In the genomic region with DNA sequence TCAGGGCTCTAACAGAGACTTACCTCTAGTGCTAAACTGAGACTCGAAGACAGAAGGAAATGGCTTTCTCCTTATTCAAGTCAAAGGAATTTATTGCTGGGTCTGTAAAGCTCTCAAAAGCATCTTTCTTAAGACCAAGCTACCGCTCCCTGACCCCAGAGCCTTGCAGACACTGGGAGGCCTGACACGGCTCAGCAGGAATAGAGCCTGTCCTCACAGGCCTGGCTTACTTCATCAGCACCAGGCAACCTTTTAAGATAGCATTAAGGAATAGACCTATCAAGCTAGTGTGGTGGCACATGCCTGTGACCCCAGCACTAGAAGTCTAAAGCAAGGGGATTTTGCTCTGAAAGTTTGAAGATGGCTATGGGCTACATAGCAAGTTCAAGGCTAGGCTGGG, we compare ENCODE assay signal across 23 mouse cellular contexts. TPM values are rescaled to one million over a fixed set of nuclear protein-coding genes. Genes with fewer than 3 reads are reported as not detected.
A peak's percentile ranks its signal among the peaks of the same experiment; 100 is the strongest.
DNase-seq lines count a peak whose midpoint lies in the region; ATAC-seq lines count a peak whose summit lies in the region.
"Had no signal": no experiment of that assay in that cellular context is flagged by ENCODE, and none has a peak within 500 bp of the region (broad histone marks: within the 10 kb centered on the region; RNA-seq: fewer than 3 reads in every experiment).

No protein-coding gene starts in this region.

- DNase-seq in embryo, embryonic 10.5 days (ENCODE audit: low spot score), result peak; percentile 31
- no peak for DNase-seq in embryo, embryonic 11 days
- peak; percentile 80 for DNase-seq in heart, embryonic 10.5 days (ENCODE audit: low spot score)
- DNase-seq in yolk sac, embryonic 10.5 days (ENCODE audit: low spot score), result peak; percentile 20
- DNase-seq in layer of hippocampus, postnatal 10 days (ENCODE audit: low spot score in 2 of 2), result no peak
- DNase-seq: adrenal gland, adult 2 months; adrenal gland, postnatal 10 days; adrenal gland, postnatal 25 days; cerebellum, adult 11 months; cerebellum, adult 18-20 months; cerebellum, adult 8-10 months; cerebellum, adult 9-11 months; cerebellum, postnatal 14 days; cerebellum, postnatal 36 days had no signal

- no peaks in the 10 kb centered on the region for H3K9me3 ChIP-seq in heart, embryonic 10.5 days
- H3K9me3 ChIP-seq in heart, embryonic 12.5 days (replicated peaks), result no peaks in the 10 kb centered on the region
- H3K9me3 ChIP-seq: embryonic facial prominence, embryonic 13.5 days; embryonic facial prominence, embryonic 15.5 days; forebrain, embryonic 10.5 days; forebrain, embryonic 12.5 days had no signal

- peaks cover 10% of the 10 kb centered on the region; the same call in 1 of the 2 replicates for H3K27me3 ChIP-seq in heart, embryonic 10.5 days (ENCODE audit: insufficient read depth, poor library complexity, severe bottlenecking)
- H3K27me3 ChIP-seq in heart, embryonic 12.5 days (replicated peaks), result peaks cover 8% of the 10 kb centered on the region; the same call in 1 of the 2 replicates

- no peak overlapping the region for H3K4me2 ChIP-seq in heart, embryonic 12.5 days
- H3K4me2 ChIP-seq: embryonic facial prominence, embryonic 13.5 days; embryonic facial prominence, embryonic 15.5 days; forebrain, embryonic 12.5 days had no signal

- peak overlapping the region; percentile 43 for H3K27ac ChIP-seq in heart, embryonic 10.5 days
- H3K27ac ChIP-seq in heart, embryonic 12.5 days (ENCODE audit: poor library complexity, severe bottlenecking), result no peak overlapping the region; the same call in 1 of the 2 replicates
- H3K27ac ChIP-seq: embryonic facial prominence, embryonic 13.5 days; embryonic facial prominence, embryonic 15.5 days; forebrain, embryonic 10.5 days; forebrain, embryonic 12.5 days had no signal

- H3K36me3 ChIP-seq in heart, embryonic 10.5 days, result no peaks in the 10 kb centered on the region
- no peaks in the 10 kb centered on the region for H3K36me3 ChIP-seq in heart, embryonic 12.5 days
- H3K36me3 ChIP-seq: embryonic facial prominence, embryonic 13.5 days; embryonic facial prominence, embryonic 15.5 days; forebrain, embryonic 10.5 days; forebrain, embryonic 12.5 days had no signal

- peaks cover 27% of the 10 kb centered on the region for H3K4me1 ChIP-seq in heart, embryonic 10.5 days
- H3K4me1 ChIP-seq in heart, embryonic 12.5 days (replicated peaks), result peaks cover 22% of the 10 kb centered on the region

- no peak for ATAC-seq in heart, embryonic 12.5 days (ENCODE audit: insufficient number of reproducible peaks, low FRiP score)
- ATAC-seq: forebrain, embryonic 14.5 days; forebrain, embryonic 16.5 days had no signal

- no peak overlapping the region for H3K9ac ChIP-seq in heart, embryonic 12.5 days
- H3K9ac ChIP-seq: embryonic facial prominence, embryonic 13.5 days; embryonic facial prominence, embryonic 15.5 days; forebrain, embryonic 12.5 days had no signal

- no peak overlapping the region for H3K4me3 ChIP-seq in heart, embryonic 10.5 days
- H3K4me3 ChIP-seq in heart, embryonic 12.5 days, result no peak overlapping the region
- H3K4me3 ChIP-seq: embryonic facial prominence, embryonic 13.5 days; embryonic facial prominence, embryonic 15.5 days; erythroblast, embryonic 14.5 days; forebrain, embryonic 10.5 days; forebrain, embryonic 12.5 days had no signal

- 24% methylated on average over 3 of the region's 3 CpGs for WGBS in heart, embryonic 10.5 days
- WGBS in heart, embryonic 12.5 days, result 31% methylated on average over 3 of the region's 3 CpGs

RNA-seq across cellular contexts. Expression of a gene that starts 20.6 kb away (rescaled TPM):
- 22.2 and 29.3 TPM in 2 replicates for polyA plus RNA-seq in heart, embryonic 10.5 days (2016; fragmentation: Nextera tagmentation; extraction: Ambion mirVana)
- 18.7 and 21.2 TPM in 2 replicates for polyA plus RNA-seq in heart, embryonic 12.5 days (2016; fragmentation: Nextera tagmentation; extraction: Ambion mirVana)
- total RNA-seq in layer of hippocampus, postnatal 10 days (2021), result 1 to 10 TPM; 7.4 to 8.8 TPM
- total RNA-seq: common myeloid progenitor, adult 5-6 weeks had no signal
- polyA plus RNA-seq: erythroblast, embryonic 14.5 days had no signal

Comparison
In these comparisons a context has a peak if more than half of its experiments do, and no peak if none do; other contexts are left out.
1. DNase-seq: peak in embryo, embryonic 10.5 days (single experiment), heart, embryonic 10.5 days (single experiment) and yolk sac, embryonic 10.5 days (single experiment); none in embryo, embryonic 11 days (single experiment) and layer of hippocampus, postnatal 10 days (0 of 2).